Mouse (Mus musculus): Measurements from ENCODE around the gene Hist1h2bk. TPM values are rescaled to one million over a fixed set of nuclear protein-coding genes. Genes with fewer than 3 reads are reported as not detected.
"Not testable (repeated sequence)": the region's sequence is repeated elsewhere in the genome, so short reads cannot be mapped to it uniquely, and the experiment has no call there.

Gene Hist1h2bk
- total RNA-seq, 2 experiments from 2014 or later = 2.6 TPM; not detected in 1

DNA sequence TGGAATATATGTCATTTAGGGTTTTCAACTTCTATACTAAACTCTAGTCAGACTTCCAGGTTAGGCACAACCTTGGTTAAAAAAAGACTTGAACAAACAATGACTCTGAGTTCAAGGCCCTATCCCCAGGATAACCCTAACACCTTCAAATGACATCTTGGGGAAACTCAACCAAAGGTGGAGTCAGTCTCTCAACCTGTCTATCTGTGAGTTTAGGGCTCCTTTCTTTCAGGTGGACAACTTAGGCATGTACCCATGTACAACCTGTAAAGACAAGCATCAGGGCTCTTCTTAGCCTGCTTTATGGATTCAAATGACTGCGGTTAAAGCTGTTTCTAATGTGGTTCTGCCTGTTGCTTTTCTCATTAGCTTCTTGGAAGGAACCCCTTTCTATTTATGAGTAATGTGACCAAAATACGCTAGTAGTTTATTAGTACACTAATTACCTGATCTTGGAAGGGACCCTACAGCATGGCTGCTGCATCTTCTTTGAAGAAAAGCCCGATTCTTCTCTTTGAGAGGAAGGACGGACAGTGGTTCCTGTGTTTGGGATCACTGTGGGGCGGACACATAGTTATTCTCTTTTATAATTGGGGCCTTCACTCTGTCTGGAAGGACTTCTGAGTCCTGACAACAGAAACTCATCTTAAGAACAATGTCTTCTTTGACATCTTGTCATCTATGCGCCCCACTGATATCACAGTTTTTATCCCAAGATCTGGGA lies 8.9 kb downstream of the Hist1h2bk start:
- intact Hi-C loops (cut with DNase I) = loop anchor here (5.0 kb wide), 5 partner anchors 267 to 1703 kb away; partner anchors contain the start of genes Hist1h1e, Hist1h2ac, Hist1h2bb and Hist1h2bc
- H3K4me3 ChIP-seq = no peak overlapping the region
- TF ChIP-seq CTCF (IDR thresholded peaks at IDR 0.05) = no peak

DNA sequence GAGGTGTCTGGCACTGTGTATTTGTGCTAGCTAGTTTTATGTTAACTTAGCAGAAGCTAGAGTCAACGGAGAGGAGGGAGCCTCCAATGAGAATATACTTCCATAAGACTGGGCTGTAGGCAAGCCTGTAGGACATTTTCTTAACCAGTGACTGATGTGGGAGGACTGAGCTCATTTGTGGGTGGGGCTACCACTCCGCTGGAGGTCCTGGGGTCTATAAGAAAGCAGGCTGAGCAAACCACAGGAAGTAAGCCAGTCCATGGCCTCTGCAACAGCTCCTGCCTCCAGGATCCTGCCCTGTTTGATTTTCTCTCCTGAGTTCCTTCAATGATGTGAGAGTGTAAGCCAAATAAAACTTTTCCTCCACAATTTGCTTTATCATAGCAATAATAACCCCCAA lies 9.6 kb downstream of the Hist1h2bk start:
- intact Hi-C loops (cut with DNase I) = loop anchor here (5.0 kb wide), 1 partner anchor 1637 kb away; the partner anchor contains the start of genes Hist1h2ac and Hist1h2bc
- no peak for TF ChIP-seq CTCF (IDR thresholded peaks at IDR 0.05)
- Histone ChIP-seq H3K27ac (no peak overlapping the region), H3K4me3 (no peak overlapping the region)
- DNase-seq = no peak

More for the DNA sequence above, 8.9 kb downstream of the Hist1h2bk start:
- DNase-seq = no peak
- no peak overlapping the region for H3K27ac ChIP-seq

DNA sequence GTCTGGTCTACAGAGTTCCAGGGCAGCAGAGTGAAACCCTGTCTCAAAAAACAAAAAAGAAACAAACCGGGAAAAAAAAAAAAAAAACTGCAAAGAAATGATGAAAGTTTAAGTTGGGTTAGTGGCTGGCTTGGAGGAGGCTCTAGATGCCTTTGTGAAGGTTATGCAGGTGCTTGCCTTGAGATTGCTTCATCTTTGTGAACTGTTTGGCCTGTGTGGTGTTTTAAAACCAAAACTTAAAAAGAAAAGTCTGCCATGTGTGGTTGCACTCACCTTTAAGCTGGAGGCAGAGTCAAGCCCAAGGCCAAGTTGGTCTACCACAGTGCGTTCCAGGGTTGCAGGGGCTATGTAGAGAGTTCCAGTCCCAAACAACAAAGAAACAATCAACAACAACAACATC lies 13.4 kb downstream of the Hist1h2bk start:
- intact Hi-C loops (cut with DNase I) = loop anchor here (5.0 kb wide), 1 partner anchor 1633 kb away; the partner anchor contains the start of genes Hist1h2ac and Hist1h2bc
- Histone ChIP-seq H3K27ac (no peak overlapping the region), H3K4me3 (no peak overlapping the region)
- no peak for DNase-seq
- no peak for TF ChIP-seq CTCF (IDR thresholded peaks at IDR 0.05)

DNA sequence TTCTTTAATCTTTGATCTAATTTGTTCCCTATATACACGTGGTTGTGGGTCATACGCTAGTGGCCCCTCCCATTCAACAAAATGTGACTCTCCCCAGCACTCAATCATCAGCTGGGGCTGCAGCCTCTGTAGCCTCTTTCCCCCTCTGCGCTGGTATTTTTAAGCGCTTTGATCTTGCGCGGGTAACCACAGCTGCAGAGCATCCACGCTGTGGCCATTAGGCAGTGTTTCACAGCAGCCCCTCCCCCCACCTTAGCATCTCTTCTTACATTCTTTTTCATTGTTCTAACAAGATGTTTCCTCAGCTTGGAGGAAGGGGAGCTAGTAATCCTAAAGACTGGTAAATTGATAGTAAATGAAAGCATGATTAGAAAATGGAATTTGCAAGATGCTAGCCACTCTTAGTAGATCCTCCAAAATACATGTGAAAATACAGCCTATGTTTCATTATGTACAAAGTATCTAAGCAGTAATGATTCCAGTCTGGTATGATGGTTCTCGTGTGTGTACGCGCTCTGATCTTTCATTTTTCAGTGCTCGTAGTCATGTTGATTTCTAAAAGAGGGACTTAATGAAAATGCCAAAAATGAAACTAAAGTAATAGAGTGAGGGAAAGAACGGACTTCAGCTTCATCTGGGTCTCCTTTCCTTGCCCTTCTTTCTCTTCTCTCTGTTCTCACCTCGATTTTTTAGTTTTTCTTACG lies 14.2 kb downstream of the Hist1h2bk start:
- H3K27ac ChIP-seq = no peak overlapping the region
- no peak for DNase-seq

DNA sequence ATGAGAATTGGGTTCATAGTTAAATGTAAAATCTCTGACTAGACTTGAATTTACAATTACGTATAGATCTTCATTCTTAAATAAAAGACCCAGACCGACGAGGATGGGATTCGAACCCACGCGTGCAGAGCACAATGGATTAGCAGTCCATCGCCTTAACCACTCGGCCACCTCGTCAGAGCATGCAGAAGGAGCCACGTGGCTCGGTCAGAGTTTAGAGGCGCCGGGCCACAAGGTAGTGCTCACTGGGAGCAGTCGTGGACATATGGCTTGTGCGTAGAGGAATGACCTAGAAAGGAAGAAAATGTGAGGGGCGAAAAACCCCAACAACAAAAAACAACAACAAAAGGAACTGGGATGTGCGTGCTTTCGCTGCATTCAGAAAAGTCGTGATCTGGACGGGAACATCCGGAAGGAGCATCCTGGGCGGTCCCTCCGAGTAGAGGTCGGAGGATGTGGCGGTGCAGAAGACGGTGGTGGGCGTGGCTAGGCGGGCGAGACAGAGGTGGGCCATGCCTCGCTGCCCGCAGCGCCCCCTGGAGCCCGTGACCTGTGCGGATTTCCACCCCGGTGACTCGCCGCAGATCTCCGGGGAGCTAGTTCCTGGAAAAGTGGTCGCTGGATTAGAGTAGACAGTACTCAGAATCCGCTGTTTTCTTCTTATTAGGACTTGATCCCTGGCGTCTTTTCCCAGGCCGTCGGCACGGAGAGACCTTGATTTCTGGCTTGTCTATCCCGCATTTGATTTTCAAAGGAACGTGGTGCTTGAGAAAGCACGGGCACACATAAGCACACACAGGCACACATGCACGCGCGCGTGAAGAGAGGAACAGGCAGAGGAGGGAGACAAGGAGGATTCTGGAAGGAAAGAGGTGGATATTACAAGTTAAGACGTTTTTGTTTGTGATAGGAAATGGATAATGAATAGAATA lies 15.2 kb downstream of the Hist1h2bk start:
- peak overlapping the region; percentile 67 for H3K27ac ChIP-seq
- H3K4me3 ChIP-seq = peak overlapping the region; percentile 71
- TF ChIP-seq CTCF (IDR thresholded peaks at IDR 0.05) = peak; percentile 71
- DNase-seq = peak; percentile 90
- intact Hi-C loops (cut with DNase I) = no loop called here

More for the DNA sequence above, 14.2 kb downstream of the Hist1h2bk start:
- no peak for TF ChIP-seq CTCF (IDR thresholded peaks at IDR 0.05)
- intact Hi-C loops (cut with DNase I) = loop anchor here (5.0 kb wide), 1 partner anchor 1632 kb away; the partner anchor contains the start of genes Hist1h2ac and Hist1h2bc
- peak overlapping the region; percentile 71 for H3K4me3 ChIP-seq

DNA sequence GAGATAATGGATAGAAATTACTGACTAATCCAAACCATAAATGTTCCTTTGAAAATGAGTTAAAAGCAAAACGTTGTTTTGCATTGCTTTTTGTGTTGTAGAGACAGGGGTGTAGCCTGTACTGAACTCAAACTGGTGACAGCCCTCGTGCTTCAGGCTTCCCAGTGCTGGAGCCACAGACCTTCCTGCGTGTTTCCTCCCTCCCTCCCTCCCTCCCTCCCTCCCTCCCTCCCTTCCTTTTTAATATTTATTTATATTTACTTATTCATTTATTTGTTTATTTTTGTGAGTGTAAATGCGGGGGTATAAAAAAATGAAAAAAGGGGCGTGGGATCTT lies 15.8 kb downstream of the Hist1h2bk start:
- peak overlapping the region; percentile 71 for H3K4me3 ChIP-seq
- DNase-seq = no peak
- H3K27ac ChIP-seq = peak overlapping the region; percentile 67
- intact Hi-C loops (cut with DNase I) = no loop called here
- no peak for TF ChIP-seq CTCF (IDR thresholded peaks at IDR 0.05)

DNA sequence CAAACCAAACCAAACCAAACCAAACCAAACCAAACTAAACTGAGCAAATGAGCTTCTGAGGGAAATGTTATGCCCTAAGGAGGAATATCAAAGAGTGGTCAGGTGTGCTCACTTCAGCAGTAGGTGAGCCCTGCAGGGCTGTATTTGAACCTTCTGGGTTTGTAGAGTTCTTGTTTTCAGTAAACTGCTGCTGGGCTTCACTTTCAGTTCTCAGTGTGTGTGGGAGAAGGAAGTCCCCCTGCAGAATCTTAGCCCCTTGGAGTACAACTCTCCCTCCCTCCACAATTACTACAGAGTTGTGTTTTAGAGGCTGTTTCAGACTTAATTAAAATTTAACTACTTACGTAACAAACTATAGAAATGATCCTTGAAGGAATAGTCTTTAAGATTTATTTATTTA lies 18.1 kb downstream of the Hist1h2bk start:
- no peak overlapping the region for H3K4me3 ChIP-seq
- intact Hi-C loops (cut with DNase I) = no loop called here
- no peak overlapping the region for H3K27ac ChIP-seq
- TF ChIP-seq CTCF (IDR thresholded peaks at IDR 0.05) = no peak
- DNase-seq = no peak

DNA sequence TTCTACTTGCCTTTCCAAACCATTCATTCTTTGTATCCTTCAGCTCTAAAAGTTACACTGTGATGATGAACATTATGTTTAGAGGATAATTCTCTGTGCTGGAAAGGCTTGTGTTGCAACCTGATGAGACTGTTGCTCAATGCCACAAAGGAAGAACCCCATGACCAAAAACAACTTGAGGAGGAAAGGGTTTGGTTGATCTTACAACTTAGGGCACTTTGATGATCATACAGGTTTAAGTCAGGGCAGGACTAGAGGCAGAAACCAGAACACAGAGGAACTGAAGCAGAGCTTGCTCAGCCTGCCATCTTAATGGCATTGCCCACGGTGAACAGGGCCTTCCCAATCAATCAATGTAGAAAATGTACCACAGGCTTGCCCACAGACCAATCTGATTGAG lies 25.8 kb downstream of the Hist1h2bk start:
- H3K27ac ChIP-seq = no peak overlapping the region
- DNase-seq = no peak
- no peak for TF ChIP-seq CTCF (IDR thresholded peaks at IDR 0.05)
- intact Hi-C loops (cut with DNase I) = no loop called here
- H3K4me3 ChIP-seq = no peak overlapping the region

DNA sequence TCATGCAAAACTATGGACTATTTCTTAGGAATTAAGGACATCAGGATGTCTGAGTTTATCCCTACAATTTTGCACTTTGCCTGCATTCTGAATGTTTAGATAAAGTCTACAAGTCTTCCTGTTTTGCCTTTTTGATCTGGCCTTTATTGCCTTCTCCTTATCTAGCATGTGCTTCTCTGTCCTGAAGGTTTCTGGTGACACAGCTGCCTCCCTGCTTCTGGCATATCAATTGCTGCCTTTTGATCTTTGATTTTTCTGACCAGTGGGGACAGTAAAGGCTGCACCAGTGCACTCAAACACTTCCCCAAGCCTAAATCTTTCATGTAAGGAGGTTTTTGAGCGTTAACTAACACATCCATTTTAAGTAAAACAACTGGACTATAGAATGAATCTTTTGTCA lies 27.8 kb downstream of the Hist1h2bk start:
- no peak for TF ChIP-seq CTCF (IDR thresholded peaks at IDR 0.05)
- intact Hi-C loops (cut with DNase I) = no loop called here
- Histone ChIP-seq H3K4me3 (no peak overlapping the region), H3K27ac (no peak overlapping the region)
- no peak for DNase-seq

DNA sequence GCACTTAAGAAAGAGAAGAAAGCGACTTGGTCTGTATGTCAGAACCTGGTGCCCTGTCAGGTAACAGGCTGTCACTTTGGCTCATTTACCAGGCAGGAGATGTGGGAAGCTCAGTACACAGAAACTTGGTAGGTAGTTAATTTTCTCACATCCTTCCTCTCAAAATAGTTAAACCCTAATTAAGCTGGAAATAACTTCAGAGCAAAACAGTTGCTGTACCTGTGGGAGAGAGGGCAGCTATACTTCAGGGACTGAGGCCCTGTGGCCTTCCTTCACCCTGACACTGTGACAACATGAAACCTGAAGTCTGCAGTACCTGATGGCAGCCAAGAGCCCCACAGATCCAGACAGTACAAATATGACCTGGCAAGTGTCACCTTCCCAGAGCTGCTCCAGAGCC lies 48.5 kb downstream of the Hist1h2bk start, which contains the start of gene Vmn1r188:
Gene Vmn1r188, plus strand, starts transcription at position 301 of the 400 bp plus-strand sequence.
- H3K4me3 ChIP-seq; H3K27ac ChIP-seq; intact Hi-C loops (cut with DNase I); DNase-seq: not testable (repeated sequence)

Small RNA genes lying within 50 kb of the gene (microRNA-seq; reads per million reads assigned to microRNA genes)
- gene Gm26300 = not detected
- not detected for gene Gm44390
- not detected for gene Gm44486

Other genes starting within 250 kb of the Hist1h2bk start
- gene Hist1h2an, start 248.7 kb upstream of the Hist1h2bk start, total RNA-seq (2021) = not detected
- gene Hist1h2bp, start 248.4 kb upstream of the Hist1h2bk start, total RNA-seq (2021) = 1 to 10 TPM in 1 of 2 experiments, not detected in 1; 1.1 TPM
- 10 to 100 TPM; 16.2 to 21.6 TPM for gene Hist1h2bq, start 225.7 kb upstream of the Hist1h2bk start, total RNA-seq (2021)
- 1 to 10 TPM; 1.2 to 2.3 TPM for gene Hist1h2ao, start 225.4 kb upstream of the Hist1h2bk start, total RNA-seq (2021)
- gene Hist1h4m, start 224.1 kb upstream of the Hist1h2bk start, total RNA-seq (2021) = 10 to 100 TPM; 50.3 to 50.9 TPM
- gene Hist1h4n, start 203.7 kb upstream of the Hist1h2bk start, total RNA-seq (2021) = 1 to 10 TPM; 4.4 to 5.7 TPM
- 1 to 10 TPM in 1 of 2 experiments, not detected in 1; 1.9 TPM for gene Hist1h2ap, start 202.4 kb upstream of the Hist1h2bk start, total RNA-seq (2021)
- 10 to 100 TPM; 16.0 to 21.3 TPM for gene Hist1h2br, start 202.1 kb upstream of the Hist1h2bk start, total RNA-seq (2021)
- under 1 TPM; 0.17 to 0.36 TPM for gene Zfp184, start 90.8 kb upstream of the Hist1h2bk start, total RNA-seq (2021)
- not detected for gene Pom121l2, start 54.7 kb upstream of the Hist1h2bk start, total RNA-seq (2021)
- not detected for gene Prss16, start 26.1 kb upstream of the Hist1h2bk start, total RNA-seq (2021)
- gene Hist1h2ah, start 302 bp upstream of the Hist1h2bk start, total RNA-seq (2021) = 1 to 10 TPM in 1 of 2 experiments, not detected in 1; 3.7 TPM
- 10 to 100 TPM; 24.1 to 25.0 TPM for gene Hist1h4i, start 5.5 kb downstream of the Hist1h2bk start, total RNA-seq (2021)
- 1 to 10 TPM; 1.1 to 2.3 TPM for gene Hist1h2ag, start 7.1 kb downstream of the Hist1h2bk start, total RNA-seq (2021)
- gene Hist1h2bj, start 7.3 kb downstream of the Hist1h2bk start, total RNA-seq (2021) = 1 to 10 TPM; 2.3 to 3.4 TPM
- gene Vmn1r188, start 48.6 kb downstream of the Hist1h2bk start, total RNA-seq (2021) = not detected
- gene Vmn1r189, start 70.0 kb downstream of the Hist1h2bk start, total RNA-seq (2021) = not detected
- gene Vmn1r191, start 148.1 kb downstream of the Hist1h2bk start, total RNA-seq (2021) = not detected
- gene Vmn1r192, start 155.3 kb downstream of the Hist1h2bk start, total RNA-seq (2021) = not detected
- gene Vmn1r193, start 187.3 kb downstream of the Hist1h2bk start, total RNA-seq (2021) = not detected
- not detected for gene Vmn1r194, start 208.3 kb downstream of the Hist1h2bk start, total RNA-seq (2021)
- not detected for gene Vmn1r195, start 234.7 kb downstream of the Hist1h2bk start, total RNA-seq (2021)